Mouse (Mus musculus) hindbrain, embryonic 10.5 days (tissue): ENCODE measurements around the gene Fzd10. TPM values are rescaled to one million over a fixed set of nuclear protein-coding genes. Genes with fewer than 3 reads are reported as not detected.

ENCODE experiments used
- DNase-seq: peaks from one replicate; pipeline ENCODE4 v3.0.0-alpha.2; 2017; ENCODE audit warnings: low spot score
- H3K27ac ChIP-seq: fragments of 300-500 bp; sonication (generic); 2 replicates; pipeline ENCODE4 v1.5.1; 2016; ENCODE audit warnings: mild to moderate bottlenecking, moderate library complexity
- H3K27me3 ChIP-seq: fragments of 300-500 bp; sonication (generic); 2 replicates; pipeline ENCODE4 v1.6.1; 2016; ENCODE audit warnings: mild to moderate bottlenecking; ENCODE audit not compliant: poor library complexity, insufficient read depth, severe bottlenecking
- H3K36me3 ChIP-seq: fragments of 300-500 bp; sonication (generic); 2 replicates; pipeline ENCODE4 v1.6.1; 2016; ENCODE audit warnings: mild to moderate bottlenecking, moderate library complexity
- H3K4me1 ChIP-seq: fragments of 300-500 bp; sonication (generic); replicated peaks from 2 replicates; pipeline ENCODE4 v1.6.1; 2016; ENCODE audit warnings: mild to moderate bottlenecking
- H3K4me3 ChIP-seq: fragments of 300-500 bp; sonication (generic); 2 replicates; pipeline ENCODE4 v1.5.1; 2016; ENCODE audit warnings: mild to moderate bottlenecking, moderate library complexity
- H3K9me3 ChIP-seq: fragments of 300-500 bp; sonication (generic); 2 replicates; pipeline ENCODE4 v1.6.1; 2016; ENCODE audit warnings: mild to moderate bottlenecking, moderate library complexity
- WGBS: fragments of 180-500 bp; shearing (Covaris S2); methylation state at CpG from one replicate; pipeline ENCODE4 v1.1.7; 2016; 5-methylcytosine and 5-hydroxymethylcytosine counted together
- polyA plus RNA-seq: library from polyadenylated mRNA; unstranded; fragments of >200 nt; fragmentation: Nextera tagmentation; extraction: Ambion mirVana; gene quantifications from 2 replicates; pipeline ENCODE4 v1.2.1, GENCODE M21; 2016

The Fzd10 gene
- polyA plus RNA-seq = 16.0 and 22.3 TPM in 2 replicates

DNA sequence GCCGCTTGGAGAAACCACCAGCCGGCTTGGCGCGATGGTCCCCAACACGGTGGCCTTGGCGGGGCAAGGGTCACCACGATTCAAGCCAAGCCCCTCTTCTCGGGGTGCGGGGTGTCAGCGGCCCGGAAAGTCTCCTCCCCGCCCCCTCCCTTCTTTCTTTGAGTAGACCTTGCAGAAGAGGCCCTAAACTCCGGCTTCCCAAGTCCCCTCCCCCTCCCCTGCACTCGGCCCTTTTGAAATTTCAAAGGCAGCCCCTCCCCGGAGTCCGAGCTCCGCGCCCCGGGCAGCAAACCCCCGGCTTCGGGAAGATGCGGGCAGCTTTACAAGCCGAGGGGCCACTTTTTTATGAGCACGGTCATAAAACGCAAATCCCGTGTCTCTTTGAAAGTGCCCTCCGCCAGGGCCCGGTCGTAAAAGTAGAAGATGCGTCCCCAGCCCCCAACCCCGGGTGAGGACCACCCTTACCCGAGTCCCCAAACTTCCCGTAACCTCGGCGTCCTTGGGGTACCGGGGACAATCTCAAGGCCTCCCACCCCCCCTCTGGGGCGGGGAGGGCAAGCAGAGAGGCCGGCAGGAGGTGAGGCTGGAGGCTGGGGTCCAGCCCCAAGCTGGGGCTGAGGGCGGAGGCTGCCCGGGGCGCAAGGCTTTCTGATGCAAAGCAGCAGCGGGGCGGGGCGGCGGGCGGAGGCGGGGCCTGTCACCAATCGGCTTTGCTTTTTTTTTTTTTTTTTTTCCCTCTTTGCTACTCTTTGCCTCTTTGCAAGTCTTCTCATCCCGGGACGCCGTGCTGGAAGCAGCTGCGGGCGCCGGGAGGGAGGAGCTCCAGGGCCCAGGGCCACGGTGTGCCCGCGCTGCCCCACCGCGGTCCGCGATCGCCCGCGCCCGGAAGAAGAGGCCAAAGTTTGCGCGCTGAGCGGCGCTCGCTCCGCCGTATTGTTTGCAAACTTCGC, at the start of gene Fzd10:
Gene Fzd10 (plus strand): TSS at position 773 of the 950 bp plus-strand sequence.
- Histone ChIP-seq H3K4me3 (peak within 1 kb of the TSS; percentile 81), H3K27ac (peak within 1 kb of the TSS; percentile 97), H3K9me3 (no peaks in the 10 kb centered on the region), H3K4me1 (peaks cover 95% of the 10 kb centered on the region), H3K27me3 (peaks cover 56% of the 10 kb centered on the region), H3K36me3 (peaks cover 22% of the 10 kb centered on the region)
- peak; percentile 93 for DNase-seq
- under 1% methylated on average over 73 of the region's 73 CpGs for WGBS

- peak overlapping the region; percentile 44 for H3K4me3 ChIP-seq
- H3K36me3 ChIP-seq = no peaks in the 10 kb centered on the region
- WGBS = 3% methylated on average over 11 of the region's 11 CpGs
- H3K4me1 ChIP-seq = peaks cover 23% of the 10 kb centered on the region
- peaks cover 35% of the 10 kb centered on the region for H3K27me3 ChIP-seq
- H3K9me3 ChIP-seq = 0 out of 2 replicates have a peak, but pooled peaks cover 2% of the 10 kb centered on the region
- H3K27ac ChIP-seq = peak overlapping the region; percentile 78
- DNase-seq = peak; percentile 48
Observed at GRCm38 (mm10) chr5:128551448-128551847, 49.2 kb upstream of the Fzd10 start.

GRCm38 (mm10) chr5:128552136-128552890, 48.3 kb upstream of the Fzd10 start:
- Histone ChIP-seq H3K27ac (peak overlapping the region; percentile 66), H3K4me1 (peaks cover 24% of the 10 kb centered on the region), H3K9me3 (0 out of 2 replicates have a peak, but pooled peaks cover 2% of the 10 kb centered on the region), H3K27me3 (peaks cover 35% of the 10 kb centered on the region), H3K36me3 (no peaks in the 10 kb centered on the region), H3K4me3 (peak overlapping the region; percentile 44)
- 9% methylated on average over 28 of the region's 28 CpGs for WGBS
- DNase-seq = peak; percentile 33

- no peak for DNase-seq
- H3K27ac ChIP-seq = no peak overlapping the region
- no peak overlapping the region for H3K4me3 ChIP-seq
- H3K36me3 ChIP-seq = no peaks in the 10 kb centered on the region
- WGBS = 58% methylated on average over 7 of the region's 7 CpGs
- H3K27me3 ChIP-seq = peaks cover 4% of the 10 kb centered on the region; the same call in 1 of the 2 replicates
- H3K4me1 ChIP-seq = 0 out of 2 replicates have a peak, but pooled peaks cover 9% of the 10 kb centered on the region
- peaks cover 13% of the 10 kb centered on the region; the same call in 1 of the 2 replicates for H3K9me3 ChIP-seq
Observed at GRCm38 (mm10) chr5:128558126-128558525, 42.5 kb upstream of the Fzd10 start.

DNA sequence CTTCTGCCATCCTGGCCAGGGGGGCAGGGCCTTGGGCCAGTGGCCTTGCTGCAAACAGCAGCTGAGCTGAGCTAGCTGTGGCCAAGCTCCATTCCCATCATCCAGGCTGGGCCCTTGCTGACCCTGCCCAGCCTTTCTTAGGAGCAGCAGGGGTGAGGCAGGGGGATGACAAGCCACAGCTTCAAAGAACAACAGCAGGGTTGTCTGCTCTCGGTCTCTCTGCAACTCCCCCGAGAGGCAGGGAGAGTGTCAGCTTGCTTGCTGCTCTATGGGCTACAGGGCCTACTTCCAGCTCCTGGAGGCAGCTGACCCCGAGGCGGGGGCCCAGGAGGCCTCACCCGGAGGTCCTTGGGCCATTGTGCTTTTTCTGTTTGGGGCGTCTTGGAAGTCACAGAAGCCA, 33.3 kb upstream of the Fzd10 start:
- WGBS = 3% methylated on average over 6 of the region's 6 CpGs
- H3K36me3 ChIP-seq = no peaks in the 10 kb centered on the region
- peaks cover 42% of the 10 kb centered on the region for H3K4me1 ChIP-seq
- peak overlapping the region; percentile 80 for H3K27ac ChIP-seq
- DNase-seq = peak; percentile 70
- peaks cover 8% of the 10 kb centered on the region for H3K27me3 ChIP-seq
- peak overlapping the region; percentile 16; the same call in 1 of the 2 replicates for H3K4me3 ChIP-seq
- H3K9me3 ChIP-seq = no peaks in the 10 kb centered on the region

GRCm38 (mm10) chr5:128568970-128569369, 31.7 kb upstream of the Fzd10 start:
- Histone ChIP-seq H3K27ac (peak overlapping the region; percentile 40), H3K4me3 (no peak overlapping the region), H3K36me3 (no peaks in the 10 kb centered on the region), H3K4me1 (peaks cover 44% of the 10 kb centered on the region), H3K9me3 (no peaks in the 10 kb centered on the region), H3K27me3 (peaks cover 8% of the 10 kb centered on the region)
- 23% methylated on average over 5 of the region's 5 CpGs for WGBS
- DNase-seq = no peak

DNA sequence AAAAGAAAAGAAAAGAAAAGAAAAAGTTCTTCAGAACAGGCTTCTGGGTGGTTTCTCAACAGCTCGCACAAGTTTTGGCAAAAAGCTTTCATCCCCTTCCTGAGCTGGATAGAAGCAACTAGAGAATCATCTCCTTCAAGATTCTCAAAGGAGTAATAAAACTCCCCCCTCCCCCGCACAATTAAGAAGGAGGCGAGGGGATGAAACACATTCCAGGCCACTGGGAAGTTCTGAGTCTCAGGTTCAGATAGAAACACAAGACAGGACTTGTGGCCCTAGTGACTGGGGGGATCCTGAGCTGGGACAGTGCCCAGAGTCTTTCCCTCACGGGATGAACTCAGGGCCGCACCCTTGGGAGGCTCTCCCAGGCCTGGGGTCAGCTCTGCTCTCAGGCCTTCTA, 30.6 kb upstream of the Fzd10 start:
- 64% methylated on average over 5 of the region's 5 CpGs for WGBS
- Histone ChIP-seq H3K4me1 (peaks cover 44% of the 10 kb centered on the region), H3K36me3 (no peaks in the 10 kb centered on the region), H3K27me3 (peaks cover 8% of the 10 kb centered on the region), H3K27ac (peak overlapping the region; percentile 18; the same call in 1 of the 2 replicates), H3K9me3 (0 out of 2 replicates have a peak, but pooled peaks cover 8% of the 10 kb centered on the region), H3K4me3 (no peak overlapping the region)
- DNase-seq = no peak

- no peak overlapping the region for H3K4me3 ChIP-seq
- peaks cover 8% of the 10 kb centered on the region for H3K27me3 ChIP-seq
- H3K9me3 ChIP-seq = 0 out of 2 replicates have a peak, but pooled peaks cover 8% of the 10 kb centered on the region
- H3K4me1 ChIP-seq = peaks cover 48% of the 10 kb centered on the region
- WGBS = 89% methylated on average over 5 of the region's 5 CpGs
- no peak for DNase-seq
- H3K36me3 ChIP-seq = no peaks in the 10 kb centered on the region
- H3K27ac ChIP-seq = peak overlapping the region; percentile 18; the same call in 1 of the 2 replicates
Observed at GRCm38 (mm10) chr5:128570848-128571247, 29.8 kb upstream of the Fzd10 start.

DNA sequence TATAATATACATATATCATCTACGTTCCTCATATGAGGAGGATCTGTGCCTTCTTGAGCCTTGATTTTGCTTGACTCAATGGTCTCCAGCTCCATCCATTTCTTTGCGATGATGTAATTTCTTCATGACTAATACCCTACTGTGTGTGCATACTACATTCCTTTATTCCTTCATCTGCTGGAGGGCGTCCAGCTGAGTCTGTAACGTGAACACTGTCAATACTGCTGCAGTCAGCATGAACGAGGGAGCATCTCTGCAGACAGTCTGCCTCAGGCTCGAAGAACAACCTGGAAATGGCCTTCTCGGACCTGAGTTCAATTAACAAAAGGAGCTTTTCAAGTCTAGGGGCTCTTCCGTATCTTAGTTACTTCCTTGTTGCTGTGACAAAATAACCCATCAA, 28.9 kb upstream of the Fzd10 start:
- H3K9me3 ChIP-seq = 0 out of 2 replicates have a peak, but pooled peaks cover 8% of the 10 kb centered on the region
- WGBS = 74% methylated on average over 8 of the region's 8 CpGs
- no peak overlapping the region for H3K4me3 ChIP-seq
- DNase-seq = no peak
- H3K36me3 ChIP-seq = no peaks in the 10 kb centered on the region
- peaks cover 51% of the 10 kb centered on the region for H3K4me1 ChIP-seq
- H3K27me3 ChIP-seq = peaks cover 8% of the 10 kb centered on the region
- no peak overlapping the region for H3K27ac ChIP-seq

DNA sequence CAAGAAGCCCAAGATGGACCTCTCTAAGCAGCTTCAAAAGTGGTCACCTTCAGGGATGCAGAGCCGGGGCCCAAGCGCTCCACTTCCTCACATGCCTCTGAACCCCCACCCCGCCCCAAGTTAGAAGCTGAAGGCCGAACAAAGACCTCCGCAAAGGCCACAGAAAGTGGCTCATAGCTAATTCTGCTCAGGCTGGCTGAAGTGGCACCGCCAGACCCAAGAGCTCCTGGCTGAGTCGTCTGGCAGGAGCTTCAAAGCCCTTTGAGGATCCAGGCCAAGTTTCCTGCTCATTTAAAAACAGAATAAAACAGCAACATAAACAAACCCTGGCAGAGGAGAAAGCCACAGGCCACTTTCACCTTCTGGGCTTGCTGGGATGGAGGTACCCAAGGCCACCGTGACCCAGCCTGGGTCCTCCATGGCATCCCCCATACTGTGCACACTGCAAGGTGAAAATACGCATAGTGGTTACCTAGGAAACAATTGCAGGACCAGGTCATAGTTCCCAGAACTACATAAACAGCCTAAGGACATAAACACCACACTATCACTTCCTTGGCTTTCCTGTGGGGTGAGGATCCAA, 24.6 kb upstream of the Fzd10 start:
- Histone ChIP-seq H3K9me3 (0 out of 2 replicates have a peak, but pooled peaks cover 8% of the 10 kb centered on the region), H3K27me3 (no peaks in the 10 kb centered on the region; the same call in 1 of the 2 replicates), H3K36me3 (no peaks in the 10 kb centered on the region), H3K4me3 (no peak overlapping the region), H3K4me1 (peaks cover 42% of the 10 kb centered on the region), H3K27ac (peak overlapping the region; percentile 64)
- 74% methylated on average over 9 of the region's 9 CpGs for WGBS
- DNase-seq = no peak

DNA sequence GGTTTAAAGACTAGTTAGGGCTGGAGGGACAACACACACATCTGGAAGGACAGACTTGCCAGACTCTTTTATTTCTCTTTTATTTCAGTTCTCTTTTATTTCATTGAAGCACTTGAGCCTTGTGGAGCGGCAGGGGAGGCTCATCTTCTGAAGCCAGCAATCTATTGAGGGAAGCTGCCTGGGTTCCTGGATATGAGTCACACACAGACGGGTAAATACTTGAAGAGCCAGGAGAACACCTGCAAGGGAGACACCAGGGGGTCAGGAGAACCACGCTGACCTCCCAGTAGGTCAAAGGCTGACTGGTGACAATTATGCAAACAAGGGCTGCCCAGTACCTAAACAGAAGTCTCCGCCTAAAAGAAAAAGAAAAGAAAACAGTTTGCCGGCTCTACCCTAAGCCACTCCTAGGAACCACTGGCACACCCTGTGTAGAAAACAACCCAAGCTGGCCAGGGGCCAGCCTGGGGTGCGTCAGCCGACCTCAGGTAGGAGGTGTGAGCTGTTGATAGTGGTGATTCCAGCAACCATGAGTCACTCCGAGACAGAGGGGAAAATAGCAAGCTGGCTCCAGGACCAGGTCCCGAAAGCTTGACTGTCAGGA, 21.5 kb upstream of the Fzd10 start:
- H3K27ac ChIP-seq = peak overlapping the region; percentile 59
- H3K36me3 ChIP-seq = peaks cover 9% of the 10 kb centered on the region; the same call in 1 of the 2 replicates
- H3K4me1 ChIP-seq = peaks cover 52% of the 10 kb centered on the region
- no peaks in the 10 kb centered on the region; the same call in 1 of the 2 replicates for H3K27me3 ChIP-seq
- no peak for DNase-seq
- no peak overlapping the region for H3K4me3 ChIP-seq
- 30% methylated on average over 9 of the region's 9 CpGs for WGBS
- H3K9me3 ChIP-seq = 0 out of 2 replicates have a peak, but pooled peaks cover 7% of the 10 kb centered on the region

DNA sequence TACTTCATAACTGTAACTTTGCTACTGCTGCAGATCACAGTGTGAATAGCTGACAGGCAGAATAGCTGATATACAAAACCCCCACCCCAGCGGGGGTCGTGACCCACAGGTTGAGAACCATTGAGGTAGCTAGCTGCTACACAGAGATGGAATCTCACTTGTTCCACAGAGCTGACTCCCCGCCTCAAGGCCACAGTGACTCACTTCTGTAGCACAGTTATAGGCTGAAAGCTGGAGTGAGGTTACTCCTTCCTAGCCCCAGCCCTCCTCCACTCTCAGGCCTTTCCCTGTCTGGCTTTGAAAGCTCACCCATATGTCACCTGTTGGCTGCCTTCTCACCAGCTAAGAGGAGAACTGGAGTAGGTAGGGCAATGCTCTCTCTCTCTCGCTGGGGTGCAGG, 19.7 kb upstream of the Fzd10 start:
- 52% methylated on average over 4 of the region's 4 CpGs for WGBS
- DNase-seq = no peak
- H3K27ac ChIP-seq = peak overlapping the region; percentile 88
- peaks cover 9% of the 10 kb centered on the region; the same call in 1 of the 2 replicates for H3K36me3 ChIP-seq
- H3K27me3 ChIP-seq = no peaks in the 10 kb centered on the region; the same call in 1 of the 2 replicates
- peak overlapping the region; percentile 30; the same call in 1 of the 2 replicates for H3K4me3 ChIP-seq
- H3K9me3 ChIP-seq = no peaks in the 10 kb centered on the region
- peaks cover 47% of the 10 kb centered on the region for H3K4me1 ChIP-seq
